Mouse (Mus musculus) neutrophil, adult 65 days (primary cell): ENCODE data around the gene Gm17467. TPM values are rescaled to one million over a fixed set of nuclear protein-coding genes. Genes with fewer than 3 reads are reported as not detected.

Experiments
- total RNA-seq: library from RNA; stranded (reverse); gene quantifications from 2 replicates; pipeline ENCODE4 v1.2.4, GENCODE M21; 2023

The Gm17467 gene
- total RNA-seq, result not detected in 2 replicates

DNA sequence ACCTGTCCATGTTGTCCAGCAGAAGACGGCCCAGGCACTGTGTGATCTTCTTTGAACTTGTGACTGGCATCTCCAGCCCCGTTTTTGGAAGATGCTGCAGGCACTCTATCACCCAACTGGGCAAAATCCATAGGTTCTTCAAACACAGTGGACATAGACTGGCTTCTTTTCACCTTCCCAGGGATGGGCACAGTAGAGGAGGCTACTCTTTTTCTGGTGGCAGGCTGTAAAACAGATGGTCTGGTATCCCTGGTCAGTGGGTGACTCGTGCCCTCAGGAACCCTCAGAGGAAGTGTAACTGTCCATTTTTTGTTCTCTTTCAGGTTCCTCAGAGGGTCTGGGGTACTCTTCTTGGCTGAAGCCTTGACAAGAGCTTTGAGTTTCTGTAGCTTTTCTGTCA lies at the start of gene Gm17467:
TSS of gene Gm17467 (minus strand) at position 101 of the 400 bp plus-strand sequence.

Other genes with a start within 250 kb of the Gm17467 start
- gene Cldn34c2, start 123.1 kb downstream of the Gm17467 start, total RNA-seq, result not detected in 2 replicates
- not detected in 2 replicates for gene Cldn34c3, start 88.9 kb upstream of the Gm17467 start, total RNA-seq